ENCODE assay signal across 19 mouse cellular contexts in genomic region chrX:95087674-95088073, GRCm38 (mm10).
DNase-seq lines count a peak whose midpoint lies in the region.
"Had no signal": no experiment of that assay in that cellular context is flagged by ENCODE, and none has a peak within 500 bp of the region (broad histone marks: within the 10 kb centered on the region; RNA-seq: fewer than 3 reads in every experiment).

No protein-coding gene starts in this region.

- DNase-seq in urinary bladder, postnatal 14 days (ENCODE audit: low spot score), result peak; percentile 18
- no peak for DNase-seq in urinary bladder, postnatal 10 days (ENCODE audit: low spot score)
- DNase-seq in 416B (ENCODE audit: low read depth), result peak; percentile 84
- DNase-seq in brain, adult 2 months (ENCODE audit: low read depth, low spot score), result peak; percentile 32
- peak; percentile 23 for DNase-seq in gonadal fat pad, adult 2 months (ENCODE audit: low read depth)
- DNase-seq in embryo, embryonic 10.5 days (ENCODE audit: low spot score), result no peak
- DNase-seq in yolk sac, embryonic 10.5 days (ENCODE audit: low spot score), result no peak
- DNase-seq: adrenal gland, adult 8-10 months; adrenal gland, postnatal 14 days; adrenal gland, postnatal 36 days; B cell, adult 2 months; cerebellum, adult 11 months; cerebellum, adult 18-20 months; cerebellum, adult 8-10 months; cerebellum, adult 9-11 months; cerebellum, postnatal 14 days; cerebellum, postnatal 36 days; embryo, embryonic 11 days; forebrain, postnatal 0 days had no signal

Comparison
In these comparisons a context has a peak if more than half of its experiments do, and no peak if none do; other contexts are left out.
1. DNase-seq: peak in urinary bladder, postnatal 14 days (single experiment), 416B (single experiment), brain, adult 2 months (single experiment) and gonadal fat pad, adult 2 months (single experiment); none in urinary bladder, postnatal 10 days (single experiment), embryo, embryonic 10.5 days (single experiment) and yolk sac, embryonic 10.5 days (single experiment).